Mouse (Mus musculus) ovary, postnatal 10 days (tissue): Measurements from ENCODE around the gene Pgp.

Experiments
- DNase-seq: peaks from one replicate; pipeline ENCODE4 v3.0.0; 2022; ENCODE audit warnings: low spot score

Pgp gene

GRCm38 (mm10) chr17:24461580-24461979 is 8.6 kb upstream of the Pgp start:
- DNase-seq: no peak

- no peak for DNase-seq
These were observed 7.3 kb upstream of the Pgp start for GRCm38 (mm10) chr17:24462932-24463331.

- no peak for DNase-seq
These were observed 6.6 kb upstream of the Pgp start for GRCm38 (mm10) chr17:24463374-24464133.

- DNase-seq: no peak
These were observed 1.5 kb upstream of the Pgp start for GRCm38 (mm10) chr17:24468636-24469246.

- DNase-seq: no peak
These were observed 769 bp upstream of the Pgp start for GRCm38 (mm10) chr17:24469336-24469909.

GRCm38 (mm10) chr17:24470701-24471527 is 722 bp downstream of the Pgp start:
- DNase-seq: no peak

- no peak for DNase-seq
These were observed 2.3 kb downstream of the Pgp start for GRCm38 (mm10) chr17:24472512-24472911.

- no peak for DNase-seq
These were observed 3.6 kb downstream of the Pgp start, which contains the start of gene Bricd5 for GRCm38 (mm10) chr17:24473612-24474275. Bricd5 (plus strand) TSS chr17:24473884.

- no peak for DNase-seq
These were observed 4.4 kb downstream of the Pgp start for GRCm38 (mm10) chr17:24474557-24474956.

- DNase-seq: no peak
These were observed 5.4 kb downstream of the Pgp start for GRCm38 (mm10) chr17:24475586-24475985.

- DNase-seq: no peak
These were observed 6.0 kb downstream of the Pgp start for GRCm38 (mm10) chr17:24476022-24476776.

GRCm38 (mm10) chr17:24477053-24477984 is 7.1 kb downstream of the Pgp start:
- DNase-seq: no peak

- DNase-seq: no peak
These were observed 7.9 kb downstream of the Pgp start for GRCm38 (mm10) chr17:24477985-24478600.

- peak; percentile 97 for DNase-seq
These were observed 8.6 kb downstream of the Pgp start, which contains the start of gene Mlst8 for GRCm38 (mm10) chr17:24478663-24479380. Mlst8 (minus strand) TSS chr17:24479078.

- no peak for DNase-seq
These were observed 9.2 kb downstream of the Pgp start for GRCm38 (mm10) chr17:24479431-24479830.

- no peak for DNase-seq
These were observed 10.1 kb downstream of the Pgp start for GRCm38 (mm10) chr17:24480201-24480826.

GRCm38 (mm10) chr17:24481027-24481815 is 11.0 kb downstream of the Pgp start:
- DNase-seq: no peak
